Mouse (Mus musculus): ENCODE results near the gene Pus7l.

Gene Pus7l

GRCm38 (mm10) chr15:94543409-94544051, at the start of gene Pus7l, which contains the start of gene Irak4:
TSS of gene Pus7l (minus strand) at chr15:94543547.
TSS of gene Irak4 (plus strand) at chr15:94543643.
- DNase-seq (ENCODE audit: low spot score): peak; percentile 87

GRCm38 (mm10) chr15:94591356-94591755, 48.0 kb upstream of the Pus7l start:
- DNase-seq (ENCODE audit: low spot score): no peak

- DNase-seq (ENCODE audit: low spot score): peak; percentile 1
These were observed 46.7 kb upstream of the Pus7l start for GRCm38 (mm10) chr15:94590083-94590482.

- peak; percentile 99 for DNase-seq (ENCODE audit: low spot score)
These were observed 46.1 kb upstream of the Pus7l start, which contains the start of gene Twf1 for GRCm38 (mm10) chr15:94589219-94590075. TSS of gene Twf1 (minus strand) at chr15:94589889.

- no peak for DNase-seq (ENCODE audit: low spot score)
These were observed 44.7 kb upstream of the Pus7l start for GRCm38 (mm10) chr15:94587826-94588715.

- no peak for DNase-seq (ENCODE audit: low spot score)
These were observed 41.4 kb upstream of the Pus7l start for GRCm38 (mm10) chr15:94584738-94585137.

GRCm38 (mm10) chr15:94583153-94583552, 39.8 kb upstream of the Pus7l start:
- no peak for DNase-seq (ENCODE audit: low spot score)

- DNase-seq (ENCODE audit: low spot score): no peak
These were observed 38.8 kb upstream of the Pus7l start for GRCm38 (mm10) chr15:94582000-94582593.

GRCm38 (mm10) chr15:94574566-94575268, 31.4 kb upstream of the Pus7l start:
- DNase-seq (ENCODE audit: low spot score): no peak

GRCm38 (mm10) chr15:94572746-94573145, 29.4 kb upstream of the Pus7l start:
- DNase-seq (ENCODE audit: low spot score): no peak

- no peak for DNase-seq (ENCODE audit: low spot score)
These were observed 28.2 kb upstream of the Pus7l start for GRCm38 (mm10) chr15:94571501-94571900.

GRCm38 (mm10) chr15:94568496-94569182, 25.3 kb upstream of the Pus7l start:
- DNase-seq (ENCODE audit: low spot score): no peak

- DNase-seq (ENCODE audit: low spot score): no peak
These were observed 22.5 kb upstream of the Pus7l start for GRCm38 (mm10) chr15:94565854-94566253.

GRCm38 (mm10) chr15:94564909-94565308, 21.6 kb upstream of the Pus7l start:
- no peak for DNase-seq (ENCODE audit: low spot score)

- DNase-seq (ENCODE audit: low spot score): no peak
These were observed 15.7 kb upstream of the Pus7l start for GRCm38 (mm10) chr15:94558895-94559656.

GRCm38 (mm10) chr15:94557442-94557841, 14.1 kb upstream of the Pus7l start:
- DNase-seq (ENCODE audit: low spot score): peak; percentile 85

- no peak for DNase-seq (ENCODE audit: low spot score)
These were observed 10.2 kb upstream of the Pus7l start for GRCm38 (mm10) chr15:94553536-94553935.

- DNase-seq (ENCODE audit: low spot score): no peak
These were observed 1.5 kb upstream of the Pus7l start for GRCm38 (mm10) chr15:94544844-94545243.

- no peak for DNase-seq (ENCODE audit: low spot score)
These were observed 797 bp upstream of the Pus7l start for GRCm38 (mm10) chr15:94544052-94544636.

All from urinary bladder, postnatal 25 days (tissue).